Mouse (Mus musculus) MEL (cell line): ENCODE measurements at regions not wholly inside any gene's neighbourhood (a gene's known extent, or its start where the extent isn't known, plus 50 kb on each side); places are given as distances from the start of the nearest gene placed in this dataset.

ENCODE experiments used
- DNase-seq: peaks from one replicate; pipeline ENCODE4 v3.0.0; 2011; ENCODE audit warnings: low read depth, low spot score
- H3K27ac ChIP-seq: 2 replicates; pipeline ENCODE4 v1.5.1; 2012; ENCODE audit warnings: low read depth, mild to moderate bottlenecking, control low read depth, low read length, moderate library complexity; ENCODE audit not compliant: control insufficient read depth
- H3K27me3 ChIP-seq, 2 experiments: fragments of 150-350 bp in 1 of 2; sonication (generic) in 1 of 2; 2 replicates each; pipeline ENCODE4 v1.6.1; 2012; ENCODE audit warnings: low read length in 2 of 2, mild to moderate bottlenecking in 2 of 2, improper control_type of control experiment in 1 of 2, moderate library complexity in 1 of 2; ENCODE audit not compliant: insufficient read depth in 2 of 2, control insufficient read depth in 1 of 2
- H3K36me3 ChIP-seq, 2 experiments: 2 replicates each; pipeline ENCODE4 v1.6.1; 2012 to 2014; ENCODE audit warnings: low read length in 2 of 2, improper control_type of control experiment in 1 of 2, inconsistent platforms in 1 of 2, mild to moderate bottlenecking in 1 of 2; ENCODE audit not compliant: insufficient read depth in 2 of 2, control insufficient read depth in 1 of 2
- H3K4me1 ChIP-seq, 2 experiments: fragments of 150-350 bp in 1 of 2; sonication (generic) in 1 of 2; 2 replicates each; pipeline ENCODE4 v1.6.1; 2012; ENCODE audit warnings: low read length in 2 of 2, improper control_type of control experiment in 1 of 2, mild to moderate bottlenecking in 1 of 2; ENCODE audit not compliant: insufficient read depth in 2 of 2, control insufficient read depth in 1 of 2
- H3K4me3 ChIP-seq, 2 experiments: fragments of 150-350 bp in 1 of 2; sonication (generic) in 1 of 2; 2 replicates each; pipeline ENCODE4 v1.5.1; 2012; ENCODE audit warnings: low read depth in 2 of 2, low read length in 2 of 2, mild to moderate bottlenecking in 2 of 2, moderate library complexity in 2 of 2, control low read depth in 1 of 2, improper control_type of control experiment in 1 of 2; ENCODE audit not compliant: control insufficient read depth in 1 of 2, insufficient read depth in 1 of 2
- H3K79me2 ChIP-seq: 2 replicates; pipeline ENCODE4 v1.6.1; 2012; ENCODE audit warnings: mild to moderate bottlenecking, low read length, moderate library complexity; ENCODE audit not compliant: control insufficient read depth, poor library complexity, insufficient read depth
- H3K9ac ChIP-seq: 2 replicates; pipeline ENCODE4 v1.6.1; 2012; ENCODE audit warnings: low read depth, mild to moderate bottlenecking, control low read depth, low read length, moderate library complexity; ENCODE audit not compliant: control insufficient read depth, poor library complexity, severe bottlenecking
- H3K9me3 ChIP-seq: fragments of 150-350 bp; sonication (generic); replicated peaks from 2 replicates; pipeline ENCODE4 v1.6.1; 2012; ENCODE audit warnings: mild to moderate bottlenecking, low read length, improper control_type of control experiment, moderate library complexity; ENCODE audit not compliant: insufficient read depth
- BHLHE40 ChIP-seq: IDR thresholded peaks from 2 replicates; pipeline ENCODE4 v1.6.1; 2012; ENCODE audit warnings: low read depth, mild to moderate bottlenecking, inconsistent platforms, low read length, improper control_type of control experiment, borderline replicate concordance
- CTCF ChIP-seq, 3 experiments: IDR thresholded peaks in 2 of 3; conservative IDR thresholded peaks in 1 of 3; 2 replicates each; pipeline ENCODE4 v1.5.1; 2011 to 2012; ENCODE audit warnings: low read length in 3 of 3, low read depth in 2 of 3, mild to moderate bottlenecking in 2 of 3, improper control_type of control experiment in 1 of 3, inconsistent platforms in 1 of 3, mixed read lengths in 1 of 3, moderate library complexity in 1 of 3; ENCODE audit not compliant: control insufficient read depth in 1 of 3, insufficient read depth in 1 of 3, poor library complexity in 1 of 3, severe bottlenecking in 1 of 3
- ELF1 ChIP-seq: IDR thresholded peaks from 2 replicates; pipeline ENCODE4 v1.6.1; 2014; ENCODE audit warnings: low read depth, mild to moderate bottlenecking, inconsistent platforms, low read length, improper control_type of control experiment, moderate library complexity
- EP300 ChIP-seq, 2 experiments: IDR thresholded peaks; 2 replicates each; pipeline ENCODE4 v1.6.1; 2011; ENCODE audit warnings: improper control_type of control experiment in 2 of 2, low read length in 2 of 2, low read depth in 1 of 2, mild to moderate bottlenecking in 1 of 2
- GABPA ChIP-seq: IDR thresholded peaks from 2 replicates; pipeline ENCODE4 v1.6.1; 2012; ENCODE audit warnings: low read depth, mild to moderate bottlenecking, inconsistent platforms, low read length, improper control_type of control experiment, moderate library complexity
- KAT2A ChIP-seq: conservative IDR thresholded peaks from 2 replicates; pipeline ENCODE4 v1.6.1; 2012; ENCODE audit warnings: low read depth, low read length, improper control_type of control experiment, inconsistent platforms
- MAX ChIP-seq: IDR thresholded peaks from 2 replicates; pipeline ENCODE4 v1.6.1; 2011; ENCODE audit warnings: low read length, improper control_type of control experiment
- MAZ ChIP-seq: IDR thresholded peaks from 2 replicates; pipeline ENCODE4 v1.6.1; 2012; ENCODE audit warnings: low read depth, mild to moderate bottlenecking, inconsistent platforms, low read length, improper control_type of control experiment
- MXI1 ChIP-seq: IDR thresholded peaks from 2 replicates; pipeline ENCODE4 v1.6.1; 2011; ENCODE audit warnings: mild to moderate bottlenecking, low read depth, low read length, improper control_type of control experiment
- MYB ChIP-seq: IDR thresholded peaks from 2 replicates; pipeline ENCODE4 v1.6.1; 2011; ENCODE audit warnings: mild to moderate bottlenecking, low read depth, low read length, improper control_type of control experiment
- MYC ChIP-seq: IDR thresholded peaks from 2 replicates; pipeline ENCODE4 v1.6.1; 2011; ENCODE audit warnings: low read depth, mild to moderate bottlenecking, low read length, improper control_type of control experiment, moderate library complexity
- POLR2AphosphoS5 ChIP-seq: IDR thresholded peaks from 2 replicates; pipeline ENCODE4 v1.6.1; 2012; ENCODE audit warnings: low read depth, borderline replicate concordance, mild to moderate bottlenecking, inconsistent platforms, low read length, moderate library complexity, mixed read lengths
- SIN3A ChIP-seq: IDR thresholded peaks from 2 replicates; pipeline ENCODE4 v1.6.1; 2012; ENCODE audit warnings: low read length, improper control_type of control experiment, inconsistent platforms
- TAL1 ChIP-seq: IDR thresholded peaks from 2 replicates; pipeline ENCODE4 v1.6.1; 2012; ENCODE audit warnings: mild to moderate bottlenecking, inconsistent platforms, low read length, moderate library complexity, mixed read lengths
- TCF12 ChIP-seq: IDR thresholded peaks from 2 replicates; pipeline ENCODE4 v1.6.1; 2014; ENCODE audit warnings: low read depth, mild to moderate bottlenecking, inconsistent platforms, low read length, improper control_type of control experiment, moderate library complexity
- UBTF ChIP-seq: IDR thresholded peaks from 2 replicates; pipeline ENCODE4 v1.6.1; 2012; ENCODE audit warnings: low read depth, mild to moderate bottlenecking, inconsistent platforms, low read length, improper control_type of control experiment, moderate library complexity, borderline replicate concordance; ENCODE audit not compliant: insufficient read depth
- ZC3H11A ChIP-seq: IDR thresholded peaks from 2 replicates; pipeline ENCODE4 v1.6.1; 2012; ENCODE audit warnings: low read depth, mild to moderate bottlenecking, inconsistent platforms, low read length, improper control_type of control experiment
- ZMIZ1 ChIP-seq: IDR thresholded peaks from 2 replicates; pipeline ENCODE4 v1.6.1; 2012; ENCODE audit warnings: low read depth, mild to moderate bottlenecking, inconsistent platforms, low read length, improper control_type of control experiment, moderate library complexity

DNA sequence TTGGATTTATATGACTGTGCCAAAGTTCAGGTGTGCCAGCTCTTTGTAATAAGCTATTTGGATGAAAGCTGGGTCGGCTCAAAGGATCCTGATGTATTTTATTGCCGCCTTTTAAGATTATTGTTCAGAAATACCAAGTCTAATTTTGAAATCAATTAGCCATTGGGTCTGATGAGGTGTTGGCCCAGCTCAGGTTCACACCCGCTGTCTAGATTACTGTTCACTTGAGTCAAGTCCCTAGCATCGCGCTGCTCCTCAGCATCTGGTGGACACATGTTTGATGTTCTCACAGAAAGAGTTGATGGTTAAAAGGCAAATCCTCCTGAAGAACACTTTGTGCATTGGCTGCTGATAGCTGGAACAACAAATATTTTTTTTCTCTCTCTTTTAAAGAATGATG lies 281.8 kb downstream of the Fbxo8 start:
- H3K27me3 ChIP-seq, result no peaks in the 10 kb centered on the region
- H3K36me3 ChIP-seq, result no peaks in the 10 kb centered on the region
- no peak overlapping the region for H3K27ac ChIP-seq
- TF ChIP-seq MXI1, result no peak
- no peak for TF ChIP-seq ELF1
- no peak for TF ChIP-seq TCF12
- no peak for TF ChIP-seq SIN3A
- no peak for TF ChIP-seq MYB
- no peak for TF ChIP-seq POLR2AphosphoS5
- TF ChIP-seq MAX, result no peak
- no peak for TF ChIP-seq EP300 (IDR thresholded peaks at IDR 0.05; ENCODE audit: low read depth in 1 of 2, low read length in 2 of 2)
- TF ChIP-seq UBTF, result no peak
- no peak for TF ChIP-seq ZC3H11A
- no peak for TF ChIP-seq GABPA
- TF ChIP-seq BHLHE40, result no peak
- TF ChIP-seq TAL1, result no peak
- no peak for TF ChIP-seq MAZ
- H3K9me3 ChIP-seq, result no peaks in the 10 kb centered on the region
- no peak for DNase-seq
- H3K4me1 ChIP-seq, result no peaks in the 10 kb centered on the region
- no peak overlapping the region for H3K4me3 ChIP-seq
- H3K79me2 ChIP-seq, result no peaks in the 10 kb centered on the region
- H3K9ac ChIP-seq, result no peak overlapping the region

GRCm38 (mm10) chr8:56833129-56833528 lies 282.2 kb downstream of the Fbxo8 start:
- H3K4me3 ChIP-seq, result no peak overlapping the region
- H3K79me2 ChIP-seq, result no peaks in the 10 kb centered on the region
- TF ChIP-seq MAZ (no peak), ZMIZ1 (no peak), KAT2A (no peak), MAX (no peak), CTCF (IDR thresholded peaks at IDR 0.05 in 2 of 3, conservative IDR thresholded peaks at IDR 0.05 in 1 of 3; ENCODE audit: control insufficient read depth in 1 of 3, insufficient read depth in 1 of 3, low read depth in 2 of 3, low read length in 3 of 3, poor library complexity in 1 of 3, severe bottlenecking in 1 of 3) (no peak), MYB (no peak), MYC (no peak)

More at GRCm38 (mm10) chr8:56833129-56833528, 282.2 kb downstream of the Fbxo8 start:
- H3K27ac ChIP-seq, result no peak overlapping the region
- H3K36me3 ChIP-seq, result no peaks in the 10 kb centered on the region
- no peaks in the 10 kb centered on the region for H3K4me1 ChIP-seq
- H3K9me3 ChIP-seq, result no peaks in the 10 kb centered on the region
- DNase-seq, result no peak
- no peak overlapping the region for H3K9ac ChIP-seq
- no peaks in the 10 kb centered on the region for H3K27me3 ChIP-seq
